Mouse (Mus musculus) T-cell, adult 2 months (primary cell): ENCODE results near the gene Iqgap2.
A peak's percentile ranks its signal among the peaks of the same experiment; 100 is the strongest.

Experiments used
- DNase-seq: peaks from one replicate; pipeline ENCODE4 v3.0.0; 2022; ENCODE audit warnings: low spot score

Gene Iqgap2

GRCm38 (mm10) chr13:95617671-95618171 is 274.0 kb downstream of the Iqgap2 start:
- no peak for DNase-seq

GRCm38 (mm10) chr13:95617082-95617670 is 274.5 kb downstream of the Iqgap2 start:
- peak; percentile 41 for DNase-seq

GRCm38 (mm10) chr13:95616512-95616911 is 275.2 kb downstream of the Iqgap2 start:
- no peak for DNase-seq

- no peak for DNase-seq
Measured at GRCm38 (mm10) chr13:95614757-95615156, 277.0 kb downstream of the Iqgap2 start.

GRCm38 (mm10) chr13:95612243-95612642 is 279.5 kb downstream of the Iqgap2 start:
- DNase-seq: no peak

- DNase-seq: no peak
Measured at GRCm38 (mm10) chr13:95611752-95612151, 280.0 kb downstream of the Iqgap2 start.

GRCm38 (mm10) chr13:95610786-95611562 is 280.7 kb downstream of the Iqgap2 start:
- no peak for DNase-seq

GRCm38 (mm10) chr13:95609088-95609420 is 282.7 kb downstream of the Iqgap2 start:
- no peak for DNase-seq

GRCm38 (mm10) chr13:95608416-95609087 is 283.2 kb downstream of the Iqgap2 start:
- DNase-seq: no peak

GRCm38 (mm10) chr13:95607019-95607418 is 284.7 kb downstream of the Iqgap2 start:
- no peak for DNase-seq

- DNase-seq: no peak
Measured at GRCm38 (mm10) chr13:95604288-95604687, 287.4 kb downstream of the Iqgap2 start.

- DNase-seq: no peak
Measured at GRCm38 (mm10) chr13:95599833-95600359, 291.8 kb downstream of the Iqgap2 start.

- DNase-seq: no peak
Measured at GRCm38 (mm10) chr13:95598232-95598920, 293.3 kb downstream of the Iqgap2 start.

- DNase-seq: no peak
Measured at GRCm38 (mm10) chr13:95597578-95597977, 294.1 kb downstream of the Iqgap2 start.

- DNase-seq: no peak
Measured at GRCm38 (mm10) chr13:95596689-95597088, 295.0 kb downstream of the Iqgap2 start.

GRCm38 (mm10) chr13:95595921-95596320 is 295.8 kb downstream of the Iqgap2 start:
- no peak for DNase-seq

GRCm38 (mm10) chr13:95595411-95595810 is 296.3 kb downstream of the Iqgap2 start:
- DNase-seq: no peak

GRCm38 (mm10) chr13:95592860-95593259 is 298.9 kb downstream of the Iqgap2 start:
- peak; percentile 68 for DNase-seq

GRCm38 (mm10) chr13:95591606-95592005 is 300.1 kb downstream of the Iqgap2 start:
- no peak for DNase-seq

- no peak for DNase-seq
Measured at GRCm38 (mm10) chr13:95587628-95588027, 304.1 kb downstream of the Iqgap2 start.

GRCm38 (mm10) chr13:95584898-95585297 is 306.8 kb downstream of the Iqgap2 start:
- DNase-seq: no peak
